8 mouse cellular contexts compared by ENCODE assay signal in the genomic region with DNA sequence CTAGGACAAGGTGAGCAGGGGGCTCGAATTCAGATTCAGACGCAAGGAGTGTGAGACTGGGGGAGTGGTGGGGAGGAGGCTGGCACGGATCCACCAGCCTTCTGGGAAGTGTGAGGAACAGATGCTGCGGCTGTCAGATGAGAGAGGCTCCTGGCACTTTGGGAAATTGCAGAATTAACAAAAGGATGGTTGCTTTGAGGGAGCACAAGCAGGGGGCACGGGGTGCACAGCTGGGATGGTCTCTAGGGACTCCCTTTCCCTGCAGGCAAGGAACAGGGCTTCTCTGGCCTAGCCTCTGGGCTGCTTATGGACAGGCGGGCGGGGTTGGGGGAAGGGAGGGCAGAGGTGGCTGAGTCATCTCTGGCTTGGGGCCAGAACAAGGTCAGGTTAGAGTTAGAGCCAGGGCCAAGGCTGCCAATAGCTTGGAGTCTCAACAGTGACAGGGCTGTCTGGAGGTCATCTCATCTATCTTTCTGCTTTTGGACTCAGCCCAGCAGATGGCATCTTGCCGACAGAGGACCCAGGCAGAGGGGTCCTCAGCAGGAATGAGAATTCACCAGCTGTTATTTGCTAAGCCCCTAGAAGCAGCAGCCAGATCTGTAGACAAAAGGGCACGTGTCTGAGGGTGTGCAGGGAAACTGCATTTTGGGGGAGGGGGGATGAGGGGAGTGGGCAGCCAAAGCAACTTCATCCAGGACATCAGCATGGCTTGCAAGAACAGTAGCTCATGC. TPM values are rescaled to one million over a fixed set of nuclear protein-coding genes. Genes with fewer than 3 reads are reported as not detected.
DNase-seq lines count a peak whose midpoint lies in the region; ATAC-seq and TF ChIP-seq lines count a peak whose summit lies in the region.

No protein-coding gene starts in this region.

- H3K27me3 ChIP-seq in forebrain, embryonic 12.5 days: 0 out of 2 replicates have a peak, but pooled peaks cover 4% of the 10 kb centered on the region
- peaks cover 23% of the 10 kb centered on the region; the same call in 1 of the 2 replicates for H3K27me3 ChIP-seq in hindbrain, embryonic 10.5 days (ENCODE audit: insufficient read depth, poor library complexity, severe bottlenecking)
- H3K27me3 ChIP-seq in limb, embryonic 13.5 days: peaks cover 23% of the 10 kb centered on the region
- no peaks in the 10 kb centered on the region for H3K27me3 ChIP-seq in neural tube, embryonic 11.5 days (ENCODE audit: control insufficient read depth, insufficient read depth, low read length)
- no peaks in the 10 kb centered on the region for H3K27me3 ChIP-seq in thymus, adult 2 months (ENCODE audit: control insufficient read depth, insufficient read depth, low read length)

- ATAC-seq in forebrain, embryonic 12.5 days (ENCODE audit: low FRiP score): peak; percentile 58
- ATAC-seq in limb, embryonic 13.5 days (ENCODE audit: low FRiP score, low read depth): peak; percentile 68
- peak; percentile 51; the same call in 1 of the 2 replicates for ATAC-seq in neural tube, embryonic 11.5 days (ENCODE audit: insufficient read depth, low FRiP score, low TSS enrichment)

- TF ChIP-seq POLR2A in thymus, adult 2 months (IDR thresholded peaks at IDR 0.05; ENCODE audit: control insufficient read depth, extremely low read depth, insufficient read depth, low read length, poor library complexity): no peak

- no peaks in the 10 kb centered on the region for H3K36me3 ChIP-seq in ES-E14 (ENCODE audit: control insufficient read depth, insufficient read depth, low read length, poor library complexity, severe bottlenecking)
- H3K36me3 ChIP-seq in forebrain, embryonic 12.5 days (replicated peaks): no peaks in the 10 kb centered on the region
- no peaks in the 10 kb centered on the region for H3K36me3 ChIP-seq in hindbrain, embryonic 10.5 days
- no peaks in the 10 kb centered on the region for H3K36me3 ChIP-seq in limb, embryonic 13.5 days
- H3K36me3 ChIP-seq in neural tube, embryonic 11.5 days (ENCODE audit: control insufficient read depth, insufficient read depth, low read length): no peaks in the 10 kb centered on the region
- no peaks in the 10 kb centered on the region for H3K36me3 ChIP-seq in thymus, adult 2 months (ENCODE audit: control insufficient read depth, insufficient read depth, low read length)

- H3K4me3 ChIP-seq in ES-E14 (ENCODE audit: insufficient read depth in 1 of 2, low read depth in 1 of 2, low read length in 2 of 2, poor library complexity in 1 of 2, severe bottlenecking in 1 of 2): no peak overlapping the region
- H3K4me3 ChIP-seq in forebrain, embryonic 12.5 days (replicated peaks): no peak overlapping the region
- no peak overlapping the region for H3K4me3 ChIP-seq in hindbrain, embryonic 10.5 days
- H3K4me3 ChIP-seq in limb, embryonic 13.5 days: no peak overlapping the region
- no peak overlapping the region for H3K4me3 ChIP-seq in neural tube, embryonic 11.5 days (ENCODE audit: low read depth, low read length)
- no peak overlapping the region for H3K4me3 ChIP-seq in thymus, adult 2 months (ENCODE audit: control insufficient read depth, insufficient read depth, low read length)

- 24% methylated on average over 9 of the region's 9 CpGs for WGBS in forebrain, embryonic 12.5 days
- WGBS in hindbrain, embryonic 10.5 days: 36% methylated on average over 9 of the region's 9 CpGs
- 27% methylated on average over 9 of the region's 9 CpGs for WGBS in limb, embryonic 13.5 days
- WGBS in neural tube, embryonic 11.5 days: 26% methylated on average over 9 of the region's 9 CpGs
- WGBS in thymus, adult 2 months: 39% methylated on average over 9 of the region's 9 CpGs

- no peak for DNase-seq in ES-E14 (ENCODE audit: low read depth, low spot score)
- DNase-seq in adrenal gland, postnatal 14 days: peak; percentile 91
- peak; percentile 70 for DNase-seq in hindbrain, embryonic 10.5 days (ENCODE audit: low spot score)
- DNase-seq in neural tube, embryonic 11.5 days (ENCODE audit: low spot score): peak; percentile 71
- DNase-seq in thymus, adult 2 months: no peak
- no peak for DNase-seq in spleen, adult 12 weeks (ENCODE audit: low spot score)

- H3K9ac ChIP-seq in ES-E14 (ENCODE audit: insufficient read depth, low read depth, low read length, poor library complexity, severe bottlenecking): 0 out of 2 replicates have a peak overlapping the region, but pooled peaks have one; percentile 36
- H3K9ac ChIP-seq in forebrain, embryonic 12.5 days: no peak overlapping the region
- H3K9ac ChIP-seq in limb, embryonic 13.5 days: no peak overlapping the region; the same call in 1 of the 2 replicates
- peak overlapping the region; percentile 10; the same call in 1 of the 2 replicates for H3K9ac ChIP-seq in neural tube, embryonic 11.5 days (ENCODE audit: low read length)

- in situ Hi-C loops in ES-E14 (cut with MboI; ENCODE audit: low sequenced_read_pairs in 2 of 2, unreplicated experiment in 2 of 2): no loop called here

- peak overlapping the region; percentile 8 for H3K4me2 ChIP-seq in forebrain, embryonic 12.5 days
- H3K4me2 ChIP-seq in limb, embryonic 13.5 days (replicated peaks): no peak overlapping the region
- no peak overlapping the region for H3K4me2 ChIP-seq in neural tube, embryonic 11.5 days (ENCODE audit: low read depth)

- peaks cover 3 to 8% of the 10 kb centered on the region in 2 experiments; a peak in 3 of 4 replicates for H3K4me1 ChIP-seq in ES-E14 (ENCODE audit: control insufficient read depth in 2 of 2, insufficient read depth in 2 of 2, low read length in 2 of 2, poor library complexity in 1 of 2)
- peaks cover 50% of the 10 kb centered on the region for H3K4me1 ChIP-seq in forebrain, embryonic 12.5 days
- peaks cover 60% of the 10 kb centered on the region for H3K4me1 ChIP-seq in hindbrain, embryonic 10.5 days (replicated peaks)
- H3K4me1 ChIP-seq in limb, embryonic 13.5 days: peaks cover 10% of the 10 kb centered on the region
- H3K4me1 ChIP-seq in neural tube, embryonic 11.5 days (ENCODE audit: control insufficient read depth, insufficient read depth, low read length): peaks cover 24% of the 10 kb centered on the region
- no peaks in the 10 kb centered on the region for H3K4me1 ChIP-seq in thymus, adult 2 months (replicated peaks; ENCODE audit: control insufficient read depth, insufficient read depth, low read length)

- no peaks in the 10 kb centered on the region for H3K9me3 ChIP-seq in ES-E14 (ENCODE audit: control insufficient read depth, insufficient read depth, low read depth, low read length)
- H3K9me3 ChIP-seq in forebrain, embryonic 12.5 days: no peaks in the 10 kb centered on the region
- H3K9me3 ChIP-seq in hindbrain, embryonic 10.5 days: no peaks in the 10 kb centered on the region
- H3K9me3 ChIP-seq in limb, embryonic 13.5 days: no peaks in the 10 kb centered on the region
- H3K9me3 ChIP-seq in neural tube, embryonic 11.5 days (ENCODE audit: control insufficient read depth, low read length): no peaks in the 10 kb centered on the region

- H3K27ac ChIP-seq in ES-E14 (ENCODE audit: insufficient read depth, low read depth, low read length, poor library complexity, severe bottlenecking): no peak overlapping the region
- peak overlapping the region; percentile 82 for H3K27ac ChIP-seq in forebrain, embryonic 12.5 days
- peak overlapping the region; percentile 76 for H3K27ac ChIP-seq in hindbrain, embryonic 10.5 days
- no peak overlapping the region for H3K27ac ChIP-seq in limb, embryonic 13.5 days
- peak overlapping the region; percentile 67 for H3K27ac ChIP-seq in neural tube, embryonic 11.5 days (ENCODE audit: low read depth, low read length)
- H3K27ac ChIP-seq in thymus, adult 2 months (ENCODE audit: control insufficient read depth, insufficient read depth, low read length): no peak overlapping the region

- no peak for TF ChIP-seq CTCF in thymus, adult 2 months (IDR thresholded peaks at IDR 0.05; ENCODE audit: borderline replicate concordance, control insufficient read depth, extremely low read depth, insufficient read depth, low read length, poor library complexity)

TF ChIP-seq in ES-E14, 5 proteins besides CTCF, POLR2A, EP300 and RAD21:
- TF ChIP-seq ZC3H11A (IDR thresholded peaks at IDR 0.05; ENCODE audit: borderline replicate concordance, low read depth, low read length): no peak
- TF ChIP-seq HCFC1 (IDR thresholded peaks at IDR 0.05; ENCODE audit: borderline replicate concordance, insufficient read depth, low read length): no peak
- peak; percentile 53; the same call in 1 of the 2 replicates for TF ChIP-seq MAFK (IDR thresholded peaks at IDR 0.05; ENCODE audit: insufficient read depth, low read depth, low read length)
- no peak for TF ChIP-seq ZNF384 (IDR thresholded peaks at IDR 0.05; ENCODE audit: low read depth, low read length)
- no peak for TF ChIP-seq CHD2 (IDR thresholded peaks at IDR 0.05; ENCODE audit: low read depth, low read length)

RNA-seq across cellular contexts. Expression of a gene that starts 15.0 kb away (rescaled TPM):
- total RNA-seq in ES-E14 (2012; rRNA removed): 2.9 and 4.8 TPM in 2 replicates
- 0.07 and 0.94 TPM in 2 replicates for total RNA-seq in adrenal gland, postnatal 14 days (2021)
- polyA plus RNA-seq in forebrain, embryonic 12.5 days (2016; fragmentation: Nextera tagmentation; extraction: Ambion mirVana): 37.0 and 37.5 TPM in 2 replicates
- 41.2 and 87.6 TPM in 2 replicates for polyA plus RNA-seq in hindbrain, embryonic 10.5 days (2016; fragmentation: Nextera tagmentation; extraction: Ambion mirVana)
- 0.94 and 0.95 TPM in 2 replicates for polyA plus RNA-seq in limb, embryonic 13.5 days (2015; fragmentation: Nextera tagmentation; extraction: Ambion mirVana)
- polyA plus RNA-seq in neural tube, embryonic 11.5 days (2014; fragmentation: Nextera tagmentation; extraction: Ambion mirVana): 53.2 and 59.9 TPM in 2 replicates
- polyA plus RNA-seq in thymus, adult 2 months (2012; rRNA removed): 0.80 and 0.91 TPM in 2 replicates

RNA-seq across cellular contexts. Expression of a gene that starts 52.0 kb away (rescaled TPM):
- total RNA-seq in ES-E14 (2012; rRNA removed): 4.3 and 6.8 TPM in 2 replicates
- total RNA-seq in adrenal gland, postnatal 14 days (2021): 2.3 and 4.2 TPM in 2 replicates
- polyA plus RNA-seq in forebrain, embryonic 12.5 days (2016; fragmentation: Nextera tagmentation; extraction: Ambion mirVana): 1.4 and 1.6 TPM in 2 replicates
- polyA plus RNA-seq in hindbrain, embryonic 10.5 days (2016; fragmentation: Nextera tagmentation; extraction: Ambion mirVana): 1.1 and 1.9 TPM in 2 replicates
- 1.7 and 2.0 TPM in 2 replicates for polyA plus RNA-seq in limb, embryonic 13.5 days (2015; fragmentation: Nextera tagmentation; extraction: Ambion mirVana)
- 1.4 and 1.8 TPM in 2 replicates for polyA plus RNA-seq in neural tube, embryonic 11.5 days (2014; fragmentation: Nextera tagmentation; extraction: Ambion mirVana)
- 4.9 and 5.5 TPM in 2 replicates for polyA plus RNA-seq in thymus, adult 2 months (2012; rRNA removed)

Comparison
In these comparisons a context has a peak if more than half of its experiments do, and no peak if none do; other contexts are left out.
1. DNase-seq: peak in adrenal gland, postnatal 14 days (single experiment), hindbrain, embryonic 10.5 days (single experiment) and neural tube, embryonic 11.5 days (single experiment); none in ES-E14 (single experiment), thymus, adult 2 months (single experiment) and spleen, adult 12 weeks (single experiment).
2. H3K27ac ChIP-seq: peak in forebrain, embryonic 12.5 days (single experiment), hindbrain, embryonic 10.5 days (single experiment) and neural tube, embryonic 11.5 days (single experiment); none in ES-E14 (single experiment), limb, embryonic 13.5 days (single experiment) and thymus, adult 2 months (single experiment).
3. H3K9ac ChIP-seq: peak in ES-E14 (single experiment) and neural tube, embryonic 11.5 days (single experiment); none in forebrain, embryonic 12.5 days (single experiment) and limb, embryonic 13.5 days (single experiment).
4. RNA of a gene that starts 15.0 kb away (polyA plus RNA-seq): 41.2 to 87.6 TPM in hindbrain, embryonic 10.5 days, 53.2 to 59.9 TPM in neural tube, embryonic 11.5 days and 37.0 to 37.5 TPM in forebrain, embryonic 12.5 days; 0.94 to 0.95 TPM in limb, embryonic 13.5 days and 0.80 to 0.91 TPM in thymus, adult 2 months; every median in the first group is over 10 times any median in the second.
5. Peak in every context shown above with its lines, with median percentiles within 50 percentile points of each other: ATAC-seq.